Mouse (Mus musculus) hindbrain, embryonic 11.5 days (tissue): Measurements from ENCODE around the gene Slc39a5. TPM values are rescaled to one million over a fixed set of nuclear protein-coding genes. Genes with fewer than 3 reads are reported as not detected.

Experiments used
- ATAC-seq: fragments of 200-750 bp; cut with Nextera tagmentation; 2 replicates; pipeline ENCODE4 v1.8.0; 2017; ENCODE audit warnings: mild to moderate bottlenecking, moderate TSS enrichment, moderate library complexity; ENCODE audit not compliant: low FRiP score
- DNase-seq: peaks from one replicate; pipeline ENCODE4 v3.0.0-alpha.2; 2015; ENCODE audit warnings: low spot score
- H3K27ac ChIP-seq: fragments of 300-500 bp; sonication (generic); 2 replicates; pipeline ENCODE4 v1.5.1; 2014; ENCODE audit warnings: mild to moderate bottlenecking, low read depth, low read length
- H3K27me3 ChIP-seq: fragments of 300-500 bp; sonication (generic); 2 replicates; pipeline ENCODE4 v1.6.1; 2014; ENCODE audit warnings: mild to moderate bottlenecking, low read length, moderate library complexity, mixed read lengths; ENCODE audit not compliant: control insufficient read depth, insufficient read depth
- H3K36me3 ChIP-seq: fragments of 300-500 bp; sonication (generic); 2 replicates; pipeline ENCODE4 v1.6.1; 2014; ENCODE audit warnings: mild to moderate bottlenecking, low read length, moderate library complexity, mixed read lengths; ENCODE audit not compliant: control insufficient read depth, insufficient read depth
- H3K4me1 ChIP-seq: fragments of 300-500 bp; sonication (generic); replicated peaks from 2 replicates; pipeline ENCODE4 v1.6.1; 2014; ENCODE audit warnings: low read length, mixed read lengths; ENCODE audit not compliant: control insufficient read depth, insufficient read depth
- H3K4me2 ChIP-seq: fragments of 300-500 bp; sonication (generic); replicated peaks from 2 replicates; pipeline ENCODE4 v1.6.1; 2014; ENCODE audit warnings: mild to moderate bottlenecking, low read depth, low read length
- H3K4me3 ChIP-seq: fragments of 300-500 bp; sonication (generic); 2 replicates; pipeline ENCODE4 v1.5.1; 2014; ENCODE audit warnings: low read depth, low read length
- H3K9ac ChIP-seq: fragments of 300-500 bp; sonication (generic); 2 replicates; pipeline ENCODE4 v1.6.1; 2014; ENCODE audit warnings: low read depth, low read length
- H3K9me3 ChIP-seq: fragments of 300-500 bp; sonication (generic); 2 replicates; pipeline ENCODE4 v1.6.1; 2016; ENCODE audit warnings: low read length; ENCODE audit not compliant: control insufficient read depth
- WGBS: fragments of 180-500 bp; shearing (Covaris S2); extraction: QIAGEN DNeasy Blood & Tissue Kit; methylation state at CpG from one replicate; pipeline ENCODE4 v1.1.7; 2014; 5-methylcytosine and 5-hydroxymethylcytosine counted together
- polyA plus RNA-seq: library from polyadenylated mRNA; unstranded; fragments of >200 nt; fragmentation: Nextera tagmentation; extraction: Ambion mirVana; gene quantifications from 2 replicates; pipeline ENCODE4 v1.2.1, GENCODE M21; 2014

The Slc39a5 gene
- polyA plus RNA-seq, 1 experiment from 2014 or later = not detected

GRCm38 (mm10) chr10:128403931-128404330 is 2.9 kb upstream of the Slc39a5 start:
- WGBS = 91% methylated on average over 7 of the region's 7 CpGs
- H3K9ac ChIP-seq = no peak overlapping the region
- H3K27ac ChIP-seq = no peak overlapping the region
- no peaks in the 10 kb centered on the region for H3K27me3 ChIP-seq
- H3K36me3 ChIP-seq = peaks cover 8% of the 10 kb centered on the region; the same call in 1 of the 2 replicates
- no peak for ATAC-seq
- H3K4me2 ChIP-seq = no peak overlapping the region
- H3K4me3 ChIP-seq = no peak overlapping the region
- no peak for DNase-seq
- no peaks in the 10 kb centered on the region for H3K9me3 ChIP-seq
- H3K4me1 ChIP-seq = peaks cover 7% of the 10 kb centered on the region; the same call in 1 of the 2 replicates

- Histone ChIP-seq H3K27me3 (no peaks in the 10 kb centered on the region), H3K4me2 (no peak overlapping the region), H3K4me3 (no peak overlapping the region), H3K36me3 (0 out of 2 replicates have a peak, but pooled peaks cover 4% of the 10 kb centered on the region), H3K4me1 (no peaks in the 10 kb centered on the region), H3K9ac (no peak overlapping the region), H3K27ac (no peak overlapping the region), H3K9me3 (no peaks in the 10 kb centered on the region)
- ATAC-seq (no peak), DNase-seq (no peak)
- WGBS = 76% methylated on average over 9 of the region's 9 CpGs
Observed at GRCm38 (mm10) chr10:128401638-128402037, 609 bp upstream of the Slc39a5 start.

- Histone ChIP-seq H3K4me3 (no peak overlapping the region), H3K4me2 (no peak overlapping the region), H3K4me1 (no peaks in the 10 kb centered on the region; the same call in 1 of the 2 replicates), H3K36me3 (no peaks in the 10 kb centered on the region), H3K9me3 (no peaks in the 10 kb centered on the region), H3K9ac (no peak overlapping the region), H3K27ac (no peak overlapping the region; the same call in 1 of the 2 replicates), H3K27me3 (no peaks in the 10 kb centered on the region)
- ATAC-seq (no peak), DNase-seq (no peak)
- 40% methylated on average over 5 of the region's 5 CpGs for WGBS
Observed at GRCm38 (mm10) chr10:128400338-128400737, 691 bp downstream of the Slc39a5 start.

- ATAC-seq (peak; percentile 29), DNase-seq (no peak)
- 0 out of 2 replicates have a peak, but pooled peaks cover 2% of the 10 kb centered on the region for H3K36me3 ChIP-seq
- H3K9ac ChIP-seq = no peak overlapping the region
- no peak overlapping the region for H3K4me2 ChIP-seq
- H3K4me1 ChIP-seq = no peaks in the 10 kb centered on the region; the same call in 1 of the 2 replicates
- 69% methylated on average over 7 of the region's 7 CpGs for WGBS
- H3K4me3 ChIP-seq = no peak overlapping the region
- no peak overlapping the region for H3K27ac ChIP-seq
- H3K9me3 ChIP-seq = no peaks in the 10 kb centered on the region
- no peaks in the 10 kb centered on the region for H3K27me3 ChIP-seq
Observed at GRCm38 (mm10) chr10:128397466-128397865, 3.6 kb downstream of the Slc39a5 start.

GRCm38 (mm10) chr10:128396716-128397264 is 4.2 kb downstream of the Slc39a5 start:
- DNase-seq = no peak
- no peak overlapping the region for H3K9ac ChIP-seq
- no peaks in the 10 kb centered on the region for H3K9me3 ChIP-seq
- no peak overlapping the region for H3K4me3 ChIP-seq
- ATAC-seq = no peak
- WGBS = 74% methylated on average over 10 of the region's 10 CpGs
- H3K4me2 ChIP-seq = no peak overlapping the region
- no peaks in the 10 kb centered on the region; the same call in 1 of the 2 replicates for H3K4me1 ChIP-seq
- 0 out of 2 replicates have a peak, but pooled peaks cover 2% of the 10 kb centered on the region for H3K36me3 ChIP-seq
- H3K27ac ChIP-seq = no peak overlapping the region
- no peaks in the 10 kb centered on the region for H3K27me3 ChIP-seq

GRCm38 (mm10) chr10:128396017-128396673 is 4.9 kb downstream of the Slc39a5 start:
- H3K36me3 ChIP-seq = 0 out of 2 replicates have a peak, but pooled peaks cover 4% of the 10 kb centered on the region
- no peak overlapping the region for H3K4me2 ChIP-seq
- H3K27ac ChIP-seq = no peak overlapping the region
- no peaks in the 10 kb centered on the region for H3K9me3 ChIP-seq
- H3K27me3 ChIP-seq = no peaks in the 10 kb centered on the region
- no peaks in the 10 kb centered on the region; the same call in 1 of the 2 replicates for H3K4me1 ChIP-seq
- H3K4me3 ChIP-seq = no peak overlapping the region
- 73% methylated on average over 11 of the region's 11 CpGs for WGBS
- no peak for DNase-seq
- H3K9ac ChIP-seq = no peak overlapping the region
- ATAC-seq = no peak

- no peaks in the 10 kb centered on the region for H3K27me3 ChIP-seq
- DNase-seq (no peak), ATAC-seq (no peak)
- H3K4me2 ChIP-seq = no peak overlapping the region
- peaks cover 30% of the 10 kb centered on the region for H3K36me3 ChIP-seq
- no peak overlapping the region for H3K27ac ChIP-seq
- whole genome bisulfite sequencing = 82% methylated on average over 6 of the region's 6 CpGs
- no peak overlapping the region for H3K4me3 ChIP-seq
- no peak overlapping the region for H3K9ac ChIP-seq
- H3K9me3 ChIP-seq = no peaks in the 10 kb centered on the region
- H3K4me1 ChIP-seq = no peaks in the 10 kb centered on the region; the same call in 1 of the 2 replicates
Observed at GRCm38 (mm10) chr10:128391850-128392249, 9.2 kb downstream of the Slc39a5 start.

GRCm38 (mm10) chr10:128390366-128390765 is 10.7 kb downstream of the Slc39a5 start:
- WGBS = 93% methylated on average over 12 of the region's 12 CpGs
- ATAC-seq = no peak
- H3K36me3 ChIP-seq = peaks cover 30% of the 10 kb centered on the region
- no peaks in the 10 kb centered on the region for H3K27me3 ChIP-seq
- no peaks in the 10 kb centered on the region; the same call in 1 of the 2 replicates for H3K4me1 ChIP-seq
- H3K4me2 ChIP-seq = no peak overlapping the region
- H3K27ac ChIP-seq = no peak overlapping the region
- H3K9me3 ChIP-seq = no peaks in the 10 kb centered on the region
- no peak overlapping the region for H3K9ac ChIP-seq
- no peak for DNase-seq
- H3K4me3 ChIP-seq = no peak overlapping the region

GRCm38 (mm10) chr10:128389570-128389969 is 11.5 kb downstream of the Slc39a5 start:
- Histone ChIP-seq H3K27me3 (no peaks in the 10 kb centered on the region), H3K4me1 (no peaks in the 10 kb centered on the region), H3K36me3 (peaks cover 30% of the 10 kb centered on the region), H3K27ac (no peak overlapping the region), H3K4me2 (no peak overlapping the region), H3K4me3 (no peak overlapping the region), H3K9ac (no peak overlapping the region), H3K9me3 (no peaks in the 10 kb centered on the region)
- no peak for DNase-seq
- ATAC-seq = no peak
- WGBS = 83% methylated on average over 6 of the region's 6 CpGs
